22 mouse cellular contexts compared by ENCODE assay signal in genomic region chr12:97912730-97913129, GRCm38 (mm10).
DNase-seq lines count a peak whose midpoint lies in the region; ATAC-seq and TF ChIP-seq lines count a peak whose summit lies in the region.
"Had no signal": no experiment of that assay in that cellular context is flagged by ENCODE, and none has a peak within 500 bp of the region (broad histone marks: within the 10 kb centered on the region; RNA-seq: fewer than 3 reads in every experiment).

No protein-coding gene starts in this region.

- TF ChIP-seq POLR2A in lung, adult 2 months (IDR thresholded peaks at IDR 0.05; ENCODE audit: borderline replicate concordance, extremely low read depth, low read depth, low read length), result no peak

- H3K27me3 ChIP-seq in lung, postnatal 0 days (replicated peaks; ENCODE audit: insufficient read depth, low read length), result no peaks in the 10 kb centered on the region
- H3K27me3 ChIP-seq: embryonic facial prominence, embryonic 13.5 days; embryonic facial prominence, embryonic 15.5 days; forebrain, embryonic 12.5 days had no signal

- peak; percentile 67 for ATAC-seq in lung, postnatal 0 days
- ATAC-seq: forebrain, embryonic 14.5 days; forebrain, embryonic 16.5 days had no signal

- peak; percentile 28 for DNase-seq in lung, postnatal 0 days (ENCODE audit: low spot score)
- DNase-seq in lung, adult 2 months, result no peak
- DNase-seq in lung, postnatal 14 days, result peak; percentile 2
- peak; percentile 6 for DNase-seq in lung, postnatal 36 days
- DNase-seq in spleen, adult 12 weeks (ENCODE audit: low spot score), result no peak
- DNase-seq: adrenal gland, adult 2 months; adrenal gland, postnatal 10 days; adrenal gland, postnatal 25 days; cerebellum, adult 11 months; cerebellum, adult 18-20 months; cerebellum, adult 8-10 months; cerebellum, adult 9-11 months; cerebellum, postnatal 14 days; cerebellum, postnatal 36 days; embryo, embryonic 11 days had no signal

- TF ChIP-seq CTCF in lung, postnatal 0 days (IDR thresholded peaks at IDR 0.05), result no peak
- TF ChIP-seq CTCF in lung, adult 2 months (IDR thresholded peaks at IDR 0.05; ENCODE audit: insufficient read depth, low read length), result no peak

- no peaks in the 10 kb centered on the region for H3K4me1 ChIP-seq in lung, postnatal 0 days (ENCODE audit: insufficient read depth, low read depth, low read length)
- H3K4me1 ChIP-seq in lung, adult 2 months (ENCODE audit: control insufficient read depth, insufficient read depth, low read length), result no peaks in the 10 kb centered on the region
- H3K4me1 ChIP-seq: embryonic facial prominence, embryonic 13.5 days; embryonic facial prominence, embryonic 15.5 days; forebrain, embryonic 10.5 days; forebrain, embryonic 12.5 days had no signal

- TF ChIP-seq EP300 in lung, postnatal 0 days (IDR thresholded peaks at IDR 0.05), result peak; percentile 46

- no peak overlapping the region for H3K27ac ChIP-seq in lung, postnatal 0 days (ENCODE audit: low read length)
- H3K27ac ChIP-seq: embryonic facial prominence, embryonic 13.5 days; embryonic facial prominence, embryonic 15.5 days; forebrain, embryonic 10.5 days; forebrain, embryonic 12.5 days had no signal

- H3K4me2 ChIP-seq in lung, postnatal 0 days (replicated peaks; ENCODE audit: low read depth, low read length), result no peak overlapping the region
- H3K4me2 ChIP-seq: embryonic facial prominence, embryonic 13.5 days; embryonic facial prominence, embryonic 15.5 days; forebrain, embryonic 12.5 days had no signal

- no peak overlapping the region for H3K9ac ChIP-seq in lung, postnatal 0 days (replicated peaks; ENCODE audit: low read depth)
- H3K9ac ChIP-seq: embryonic facial prominence, embryonic 13.5 days; embryonic facial prominence, embryonic 15.5 days; forebrain, embryonic 12.5 days had no signal

- H3K9me3 ChIP-seq in lung, postnatal 0 days (ENCODE audit: low read length), result no peaks in the 10 kb centered on the region
- H3K9me3 ChIP-seq: embryonic facial prominence, embryonic 13.5 days; embryonic facial prominence, embryonic 15.5 days; forebrain, embryonic 10.5 days; forebrain, embryonic 12.5 days had no signal

- H3K4me3 ChIP-seq in lung, postnatal 0 days (ENCODE audit: low read depth, low read length), result no peak overlapping the region
- H3K4me3 ChIP-seq in lung, adult 2 months (replicated peaks; ENCODE audit: extremely low read depth, low read depth, low read length), result no peak overlapping the region
- H3K4me3 ChIP-seq: embryonic facial prominence, embryonic 13.5 days; embryonic facial prominence, embryonic 15.5 days; erythroblast, embryonic 14.5 days; forebrain, embryonic 10.5 days; forebrain, embryonic 12.5 days had no signal

- no peaks in the 10 kb centered on the region for H3K36me3 ChIP-seq in lung, postnatal 0 days (ENCODE audit: insufficient read depth, low read length)
- H3K36me3 ChIP-seq: embryonic facial prominence, embryonic 13.5 days; embryonic facial prominence, embryonic 15.5 days; forebrain, embryonic 10.5 days; forebrain, embryonic 12.5 days had no signal

- WGBS in lung, postnatal 0 days, result 50% methylated on average over 1 of the region's 1 CpGs
- WGBS in lung, adult 2 months, result 70% methylated on average over 1 of the region's 1 CpGs

Comparison
In these comparisons a context has a peak if more than half of its experiments do, and no peak if none do; other contexts are left out.
1. DNase-seq: peak in lung, postnatal 0 days (single experiment), lung, postnatal 14 days (single experiment) and lung, postnatal 36 days (single experiment); none in lung, adult 2 months (single experiment) and spleen, adult 12 weeks (single experiment).